Mouse (Mus musculus) midbrain, embryonic 14.5 days (tissue): ENCODE measurements around the gene Bola3. TPM values are rescaled to one million over a fixed set of nuclear protein-coding genes. Genes with fewer than 3 reads are reported as not detected.
A peak's percentile ranks its signal among the peaks of the same experiment; 100 is the strongest.

Experiments used
- ATAC-seq: fragments of 200-750 bp; cut with Nextera tagmentation; 2 replicates; pipeline ENCODE4 v1.8.0; 2017; ENCODE audit warnings: moderate number of reproducible peaks, moderate library complexity; ENCODE audit not compliant: low FRiP score, low TSS enrichment
- DNase-seq: peaks from one replicate; pipeline ENCODE4 v3.0.0-alpha.2; 2015
- H3K27ac ChIP-seq: fragments of 300-500 bp; sonication (generic); replicated peaks from 2 replicates; pipeline ENCODE4 v1.5.1; 2014; ENCODE audit warnings: mild to moderate bottlenecking, low read depth, low read length, moderate library complexity
- H3K27me3 ChIP-seq: fragments of 300-500 bp; sonication (generic); 2 replicates; pipeline ENCODE4 v1.6.1; 2014; ENCODE audit warnings: low read length, control low read depth, mixed read lengths; ENCODE audit not compliant: control insufficient read depth, insufficient read depth
- H3K36me3 ChIP-seq: fragments of 300-500 bp; sonication (generic); 2 replicates; pipeline ENCODE4 v1.6.1; 2014; ENCODE audit warnings: low read length, control low read depth; ENCODE audit not compliant: control insufficient read depth, insufficient read depth
- H3K4me1 ChIP-seq: fragments of 300-500 bp; sonication (generic); 2 replicates; pipeline ENCODE4 v1.6.1; 2014; ENCODE audit warnings: mild to moderate bottlenecking, antibody characterized with exemption, low read length, control low read depth; ENCODE audit not compliant: control insufficient read depth, insufficient read depth
- H3K4me2 ChIP-seq: fragments of 300-500 bp; sonication (generic); 2 replicates; pipeline ENCODE4 v1.6.1; 2014; ENCODE audit warnings: mild to moderate bottlenecking, low read length, moderate library complexity
- H3K4me3 ChIP-seq: fragments of 300-500 bp; sonication (generic); replicated peaks from 2 replicates; pipeline ENCODE4 v1.5.1; 2014; ENCODE audit warnings: low read depth, low read length
- H3K9ac ChIP-seq: fragments of 300-500 bp; sonication (generic); replicated peaks from 2 replicates; pipeline ENCODE4 v1.6.1; 2014; ENCODE audit warnings: mild to moderate bottlenecking, low read length, moderate library complexity
- H3K9me3 ChIP-seq: fragments of 300-500 bp; sonication (generic); 2 replicates; pipeline ENCODE4 v1.6.1; 2016; ENCODE audit warnings: low read length, control low read depth, mixed read lengths; ENCODE audit not compliant: control insufficient read depth
- WGBS: fragments of 180-500 bp; shearing (Covaris S2); extraction: QIAGEN DNeasy Blood & Tissue Kit; methylation state at CpG from one replicate; pipeline ENCODE4 v1.1.7; 2014; 5-methylcytosine and 5-hydroxymethylcytosine counted together
- polyA plus RNA-seq: library from polyadenylated mRNA; unstranded; fragments of >200 nt; fragmentation: Nextera tagmentation; extraction: Ambion mirVana; gene quantifications from 2 replicates; pipeline ENCODE4 v1.2.1, GENCODE M21; 2014

Gene Bola3
- polyA plus RNA-seq, result 54.5 and 61.1 TPM in 2 replicates

GRCm38 (mm10) chr6:83348873-83349272, at the start of gene Bola3:
Gene Bola3 (plus strand): TSS chr6:83349147.
- Histone ChIP-seq H3K36me3 (peaks cover 7% of the 10 kb centered on the region), H3K4me2 (peak within 1 kb of the TSS; percentile 81), H3K4me1 (peaks cover 9% of the 10 kb centered on the region; the same call in 1 of the 2 replicates), H3K27me3 (no peaks in the 10 kb centered on the region), H3K9ac (peak within 1 kb of the TSS; percentile 91), H3K27ac (peak within 1 kb of the TSS; percentile 61), H3K4me3 (peak within 1 kb of the TSS; percentile 72), H3K9me3 (no peaks in the 10 kb centered on the region)
- ATAC-seq (peak; percentile 10; the same call in 1 of the 2 replicates), DNase-seq (no peak)
- 34% methylated on average over 6 of the region's 6 CpGs for WGBS

- Histone ChIP-seq H3K4me3 (no peak overlapping the region), H3K9me3 (no peaks in the 10 kb centered on the region), H3K27me3 (no peaks in the 10 kb centered on the region), H3K4me2 (no peak overlapping the region), H3K27ac (no peak overlapping the region), H3K36me3 (peaks cover 11% of the 10 kb centered on the region; the same call in 1 of the 2 replicates), H3K9ac (no peak overlapping the region), H3K4me1 (no peaks in the 10 kb centered on the region)
- ATAC-seq (no peak), DNase-seq (no peak)
- 88% methylated on average over 7 of the region's 7 CpGs for WGBS
These were observed 48.3 kb upstream of the Bola3 start for GRCm38 (mm10) chr6:83300447-83301229.

GRCm38 (mm10) chr6:83301294-83301693, 47.7 kb upstream of the Bola3 start:
- no peak for DNase-seq
- no peak for ATAC-seq
- Histone ChIP-seq H3K27ac (no peak overlapping the region), H3K4me3 (no peak overlapping the region), H3K9me3 (no peaks in the 10 kb centered on the region), H3K36me3 (peaks cover 17% of the 10 kb centered on the region), H3K4me2 (no peak overlapping the region), H3K27me3 (no peaks in the 10 kb centered on the region), H3K4me1 (no peaks in the 10 kb centered on the region), H3K9ac (no peak overlapping the region)
- WGBS, result 91% methylated on average over 2 of the region's 2 CpGs

- DNase-seq, result no peak
- 89% methylated on average over 5 of the region's 5 CpGs for WGBS
- H3K4me1 ChIP-seq, result no peaks in the 10 kb centered on the region
- no peak for ATAC-seq
- H3K4me3 ChIP-seq, result no peak overlapping the region
- H3K9me3 ChIP-seq, result no peaks in the 10 kb centered on the region
- H3K27ac ChIP-seq, result no peak overlapping the region
- no peaks in the 10 kb centered on the region for H3K27me3 ChIP-seq
- no peak overlapping the region for H3K4me2 ChIP-seq
- H3K9ac ChIP-seq, result no peak overlapping the region
- peaks cover 25% of the 10 kb centered on the region for H3K36me3 ChIP-seq
These were observed 46.7 kb upstream of the Bola3 start for GRCm38 (mm10) chr6:83302264-83302663.

GRCm38 (mm10) chr6:83309017-83309416, 39.9 kb upstream of the Bola3 start:
- H3K9ac ChIP-seq, result no peak overlapping the region
- H3K9me3 ChIP-seq, result no peaks in the 10 kb centered on the region
- 93% methylated on average over 7 of the region's 7 CpGs for WGBS
- ATAC-seq, result no peak
- no peaks in the 10 kb centered on the region for H3K4me1 ChIP-seq
- no peak for DNase-seq
- H3K4me2 ChIP-seq, result no peak overlapping the region
- no peak overlapping the region for H3K4me3 ChIP-seq
- no peak overlapping the region for H3K27ac ChIP-seq
- peaks cover 69% of the 10 kb centered on the region for H3K36me3 ChIP-seq
- no peaks in the 10 kb centered on the region for H3K27me3 ChIP-seq

- WGBS, result 96% methylated on average over 11 of the region's 11 CpGs
- peaks cover 53% of the 10 kb centered on the region for H3K36me3 ChIP-seq
- no peak overlapping the region for H3K4me3 ChIP-seq
These were observed 37.7 kb upstream of the Bola3 start for GRCm38 (mm10) chr6:83311206-83311605.

GRCm38 (mm10) chr6:83312021-83312420, 36.9 kb upstream of the Bola3 start:
- Histone ChIP-seq H3K27me3 (no peaks in the 10 kb centered on the region), H3K36me3 (peaks cover 46% of the 10 kb centered on the region), H3K4me3 (no peak overlapping the region), H3K9me3 (no peaks in the 10 kb centered on the region), H3K27ac (no peak overlapping the region), H3K4me2 (no peak overlapping the region), H3K4me1 (peaks cover 12% of the 10 kb centered on the region; the same call in 1 of the 2 replicates), H3K9ac (no peak overlapping the region)
- ATAC-seq (no peak), DNase-seq (no peak)
- 96% methylated on average over 7 of the region's 7 CpGs for WGBS

More at GRCm38 (mm10) chr6:83311206-83311605, 37.7 kb upstream of the Bola3 start:
- no peak for ATAC-seq
- no peak for DNase-seq
- no peak overlapping the region for H3K27ac ChIP-seq
- peaks cover 5% of the 10 kb centered on the region; the same call in 1 of the 2 replicates for H3K4me1 ChIP-seq
- H3K9ac ChIP-seq, result no peak overlapping the region
- H3K9me3 ChIP-seq, result no peaks in the 10 kb centered on the region
- no peak overlapping the region for H3K4me2 ChIP-seq
- H3K27me3 ChIP-seq, result no peaks in the 10 kb centered on the region

GRCm38 (mm10) chr6:83312514-83312913, 36.4 kb upstream of the Bola3 start:
- WGBS, result 90% methylated on average over 8 of the region's 8 CpGs
- Histone ChIP-seq H3K4me2 (no peak overlapping the region), H3K36me3 (peaks cover 44% of the 10 kb centered on the region), H3K4me3 (no peak overlapping the region), H3K27ac (no peak overlapping the region), H3K27me3 (no peaks in the 10 kb centered on the region), H3K9me3 (no peaks in the 10 kb centered on the region), H3K4me1 (peaks cover 12% of the 10 kb centered on the region; the same call in 1 of the 2 replicates), H3K9ac (no peak overlapping the region)
- DNase-seq (no peak), ATAC-seq (no peak)

GRCm38 (mm10) chr6:83315293-83315692, 33.7 kb upstream of the Bola3 start:
- Histone ChIP-seq H3K9ac (no peak overlapping the region), H3K4me2 (no peak overlapping the region), H3K4me3 (no peak overlapping the region), H3K27me3 (no peaks in the 10 kb centered on the region), H3K36me3 (peaks cover 26% of the 10 kb centered on the region), H3K27ac (no peak overlapping the region), H3K9me3 (no peaks in the 10 kb centered on the region), H3K4me1 (peaks cover 12% of the 10 kb centered on the region; the same call in 1 of the 2 replicates)
- ATAC-seq (no peak), DNase-seq (no peak)
